Mouse (Mus musculus) C2C12 (cell line): ENCODE results near the gene Memo1. TPM values are rescaled to one million over a fixed set of nuclear protein-coding genes. Genes with fewer than 3 reads are reported as not detected.

Experiments used
- H3K27me3 ChIP-seq: one replicate; pipeline ENCODE4 v1.6.1; 2011; ENCODE audit not compliant: control insufficient read depth, insufficient read depth, insufficient read length
- H3K36me3 ChIP-seq: one replicate; pipeline ENCODE4 v1.6.1; 2011; ENCODE audit not compliant: control insufficient read depth, insufficient read depth
- H3K4me3 ChIP-seq: one replicate; pipeline ENCODE4 v1.5.1; 2011; ENCODE audit warnings: mild to moderate bottlenecking, control low read depth; ENCODE audit not compliant: poor library complexity, insufficient read depth, severe bottlenecking
- H3K79me2 ChIP-seq: one replicate; pipeline ENCODE4 v1.6.1; 2011; ENCODE audit not compliant: control insufficient read depth, insufficient read depth
- H3K79me3 ChIP-seq: one replicate; pipeline ENCODE4 v1.6.1; 2011; ENCODE audit warnings: low read depth, control low read depth
- H3ac ChIP-seq: one replicate; pipeline ENCODE3; 2011; ENCODE audit warnings: low read depth; ENCODE audit not compliant: control insufficient read depth, insufficient read length
- CEBPB ChIP-seq: IDR thresholded peaks from one replicate; pipeline ENCODE4 v1.6.1; 2011; ENCODE audit warnings: low read depth, mild to moderate bottlenecking, control low read depth, moderate library complexity
- CTCF ChIP-seq: IDR thresholded peaks from one replicate; pipeline ENCODE4 v1.5.1; 2011; ENCODE audit not compliant: control insufficient read depth, insufficient read depth, insufficient read length
- FOSL1 ChIP-seq: IDR thresholded peaks from one replicate; pipeline ENCODE4 v1.8.0; 2011; ENCODE audit warnings: mild to moderate bottlenecking, low read length; ENCODE audit not compliant: poor library complexity, insufficient read depth, severe bottlenecking
- MAX ChIP-seq: IDR thresholded peaks from one replicate; pipeline ENCODE4 v1.6.1; 2011; ENCODE audit warnings: mild to moderate bottlenecking, control low read depth
- MYOD1 ChIP-seq: IDR thresholded peaks from one replicate; pipeline ENCODE4 v1.6.1; 2011; ENCODE audit warnings: low read depth; ENCODE audit not compliant: control insufficient read depth, insufficient read length
- MYOG ChIP-seq: IDR thresholded peaks from one replicate; pipeline ENCODE4 v1.6.1; 2011; ENCODE audit not compliant: control insufficient read depth, insufficient read length; ENCODE audit errors: extremely low read depth
- USF1 ChIP-seq: IDR thresholded peaks from one replicate; pipeline ENCODE4 v1.6.1; 2011; ENCODE audit warnings: low read depth, mild to moderate bottlenecking, control low read depth, moderate library complexity
- polyA plus RNA-seq: library from polyadenylated mRNA; unstranded; fragments of >200 nt; fragmentation: generic; extraction: Trizol; gene quantifications from one replicate; pipeline ENCODE4 v1.2.1, GENCODE M21; 2012; ENCODE audit warnings: missing spikeins

Memo1 gene
- polyA plus RNA-seq, 1 experiment: 63.5 TPM

- Histone ChIP-seq H3K4me3 (no peak overlapping the region), H3K79me2 (peaks cover 100% of the 10 kb centered on the region), H3K27me3 (no peaks in the 10 kb centered on the region), H3K36me3 (peaks cover 19% of the 10 kb centered on the region), H3ac (no peak overlapping the region), H3K79me3 (peaks cover 93% of the 10 kb centered on the region)
- no peak for TF ChIP-seq MYOG
- TF ChIP-seq MAX: no peak
- TF ChIP-seq MYOD1: no peak
- no peak for TF ChIP-seq USF1
- TF ChIP-seq CEBPB: no peak
- TF ChIP-seq CTCF: no peak
- no peak for TF ChIP-seq FOSL1
Measured at GRCm38 (mm10) chr17:74284397-74285115, 10.8 kb downstream of the Memo1 start.

DNA sequence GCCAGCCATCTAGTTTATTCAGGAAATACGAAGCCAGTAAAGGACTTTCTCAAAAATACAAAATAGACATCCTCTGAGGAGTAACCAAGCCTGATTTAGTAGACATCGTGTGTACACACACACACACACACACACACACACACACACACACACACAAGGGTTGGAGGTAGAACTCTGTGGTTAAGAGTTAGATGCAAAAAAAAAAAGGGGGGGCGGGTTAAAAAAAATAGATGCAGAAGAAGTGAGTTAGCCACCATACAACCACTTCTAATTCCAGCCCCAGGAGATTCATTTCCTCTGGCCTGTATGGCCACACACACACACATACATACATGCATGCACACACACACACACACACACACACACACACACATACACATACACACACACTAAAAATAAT lies 13.3 kb downstream of the Memo1 start:
- H3ac ChIP-seq: no peak overlapping the region
- H3K79me2 ChIP-seq: peaks cover 100% of the 10 kb centered on the region
- H3K79me3 ChIP-seq: peaks cover 95% of the 10 kb centered on the region
- H3K36me3 ChIP-seq: peaks cover 7% of the 10 kb centered on the region
- TF ChIP-seq CTCF (no peak), MYOD1 (no peak), USF1 (no peak), FOSL1 (no peak), CEBPB (no peak), MYOG (no peak), MAX (no peak)
- H3K4me3 ChIP-seq: no peak overlapping the region
- H3K27me3 ChIP-seq: no peaks in the 10 kb centered on the region

- no peaks in the 10 kb centered on the region for H3K27me3 ChIP-seq
- peaks cover 98% of the 10 kb centered on the region for H3K79me2 ChIP-seq
- no peak overlapping the region for H3K4me3 ChIP-seq
- TF ChIP-seq CEBPB: no peak
- TF ChIP-seq FOSL1: no peak
- no peak for TF ChIP-seq MAX
- no peak for TF ChIP-seq MYOD1
- peaks cover 11% of the 10 kb centered on the region for H3K36me3 ChIP-seq
- no peak overlapping the region for H3ac ChIP-seq
- H3K79me3 ChIP-seq: peaks cover 93% of the 10 kb centered on the region
Measured at GRCm38 (mm10) chr17:74278966-74279869, 16.1 kb downstream of the Memo1 start.

GRCm38 (mm10) chr17:74274471-74274870 lies 20.9 kb downstream of the Memo1 start:
- Histone ChIP-seq H3K4me3 (no peak overlapping the region), H3K27me3 (no peaks in the 10 kb centered on the region), H3ac (no peak overlapping the region), H3K79me3 (peaks cover 95% of the 10 kb centered on the region), H3K79me2 (peaks cover 98% of the 10 kb centered on the region), H3K36me3 (peaks cover 9% of the 10 kb centered on the region)
- TF ChIP-seq CEBPB: no peak
- TF ChIP-seq FOSL1: no peak
- no peak for TF ChIP-seq USF1
- no peak for TF ChIP-seq CTCF
- no peak for TF ChIP-seq MAX
- no peak for TF ChIP-seq MYOD1
- no peak for TF ChIP-seq MYOG

- no peaks in the 10 kb centered on the region for H3K27me3 ChIP-seq
- H3K4me3 ChIP-seq: no peak overlapping the region
- H3K79me2 ChIP-seq: peaks cover 98% of the 10 kb centered on the region
- peaks cover 95% of the 10 kb centered on the region for H3K79me3 ChIP-seq
- TF ChIP-seq CTCF (no peak), MYOG (no peak), FOSL1 (no peak), MAX (no peak), CEBPB (no peak), USF1 (no peak), MYOD1 (no peak)
- H3K36me3 ChIP-seq: peaks cover 9% of the 10 kb centered on the region
- H3ac ChIP-seq: no peak overlapping the region
Measured at GRCm38 (mm10) chr17:74272683-74273205, 22.6 kb downstream of the Memo1 start.
